Mouse (Mus musculus): ENCODE results near the gene Elavl1. TPM values are rescaled to one million over a fixed set of nuclear protein-coding genes. Genes with fewer than 3 reads are reported as not detected.
A peak's percentile ranks its signal among the peaks of the same experiment; 100 is the strongest.
"Not testable (repeated sequence)": the region's sequence is repeated elsewhere in the genome, so short reads cannot be mapped to it uniquely, and the experiment has no call there.

Gene Elavl1
- 10 to 100 TPM; 78.4 to 83.0 TPM for total RNA-seq (2021)

DNA sequence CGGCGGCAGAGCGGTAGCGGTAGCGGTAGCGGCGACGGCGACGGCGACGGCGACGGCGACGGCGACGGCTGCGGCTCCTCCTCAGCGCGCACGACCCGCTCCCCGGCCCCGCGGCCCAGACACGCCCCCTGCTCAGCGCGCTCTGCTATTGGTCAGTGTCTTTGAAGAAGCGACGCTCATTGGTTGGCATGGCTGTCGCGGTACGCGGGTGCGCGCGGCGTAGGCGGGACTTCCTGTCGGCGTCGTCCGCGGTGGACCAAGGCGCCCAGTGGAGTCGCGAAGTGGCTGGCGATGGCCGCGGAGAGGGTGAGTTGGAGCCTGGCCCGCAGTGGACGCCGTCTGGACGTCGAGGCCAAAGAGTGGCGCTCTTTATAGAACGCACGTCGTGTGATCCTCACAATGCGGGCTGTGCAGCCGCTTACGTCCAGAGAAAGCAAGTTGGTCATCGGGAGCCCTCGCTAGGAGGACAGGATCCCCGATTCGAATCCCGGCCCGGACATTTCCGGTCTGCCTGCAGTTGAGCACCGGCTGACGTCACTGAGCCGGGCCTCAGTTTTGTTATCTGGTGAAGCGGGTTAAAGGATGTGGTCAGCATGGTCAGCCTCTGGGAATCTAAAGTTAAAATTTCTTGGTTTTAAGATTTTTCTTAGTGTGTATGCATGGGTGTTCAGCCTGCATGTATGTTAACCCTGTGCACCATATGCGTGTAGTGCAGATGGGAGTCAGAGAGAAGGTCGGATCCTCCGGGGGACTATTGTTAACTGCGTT, at the start of gene Elavl1, which contains the start of gene Ccl25:
TSS of gene Elavl1 (minus strand) at position 431 of the 768 bp plus-strand sequence.
TSS of gene Ccl25 (plus strand) at position 228 of the 768 bp plus-strand sequence.
- DNase-seq: peak; percentile 97 to 98

DNA sequence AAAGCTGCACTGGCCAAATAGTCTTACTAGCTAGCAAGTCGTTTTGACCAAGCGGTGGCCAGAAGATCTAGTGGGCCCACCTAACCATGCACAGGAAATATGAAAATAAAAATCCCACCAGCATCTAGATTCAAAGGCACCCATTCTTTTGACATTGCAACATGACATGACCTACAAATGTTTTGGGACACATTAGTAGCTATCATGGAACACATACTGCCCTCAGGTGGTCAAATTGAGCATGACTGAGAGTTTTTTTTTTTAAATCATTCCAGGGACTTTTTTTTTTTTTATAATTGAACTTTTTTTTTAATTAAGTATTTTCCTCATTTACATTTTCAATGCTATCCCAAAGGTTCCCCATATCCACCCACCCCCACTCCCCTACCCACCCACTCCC, 47.4 kb upstream of the Elavl1 start:
- DNase-seq: no peak

DNA sequence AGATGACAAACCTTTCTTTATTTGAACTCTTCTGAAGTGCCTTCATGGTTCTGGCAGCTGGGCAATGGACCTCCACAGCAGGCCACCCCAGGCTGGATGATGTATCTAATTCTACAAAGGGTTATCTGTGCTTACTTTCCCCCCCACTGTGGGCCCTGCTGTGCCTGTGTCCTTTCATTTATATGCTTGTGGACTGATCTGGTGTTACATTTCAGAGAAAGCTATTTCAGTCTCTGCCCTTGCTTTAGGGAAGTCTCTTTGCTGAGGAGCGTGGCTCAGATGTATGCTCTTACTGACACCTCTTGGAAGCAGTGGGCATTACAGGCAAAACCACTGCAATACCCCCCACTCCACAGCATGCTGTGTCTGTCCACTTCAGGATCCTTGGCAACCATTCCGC, 44.9 kb upstream of the Elavl1 start:
- peak; percentile 14 to 25 for DNase-seq

DNA sequence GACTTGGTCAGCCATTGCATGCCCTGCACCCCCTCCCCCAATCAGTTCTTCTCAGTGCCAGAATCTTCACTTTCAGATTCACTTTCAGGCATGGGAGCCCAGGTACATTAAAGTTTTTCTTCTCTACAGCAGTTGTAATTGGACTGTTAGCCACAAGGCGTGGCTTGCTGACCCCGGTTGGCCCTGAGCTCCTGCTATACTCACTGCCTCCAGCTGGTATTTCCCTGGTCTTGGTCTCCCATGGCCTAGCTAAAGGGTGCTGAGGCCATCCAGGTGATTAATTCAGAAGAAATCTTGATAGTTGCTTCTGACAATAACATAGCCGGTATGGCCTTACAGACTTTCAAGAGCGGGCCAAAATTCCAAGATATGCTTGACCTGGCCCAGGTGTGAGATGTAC, 43.3 kb upstream of the Elavl1 start:
- no peak for DNase-seq

DNA sequence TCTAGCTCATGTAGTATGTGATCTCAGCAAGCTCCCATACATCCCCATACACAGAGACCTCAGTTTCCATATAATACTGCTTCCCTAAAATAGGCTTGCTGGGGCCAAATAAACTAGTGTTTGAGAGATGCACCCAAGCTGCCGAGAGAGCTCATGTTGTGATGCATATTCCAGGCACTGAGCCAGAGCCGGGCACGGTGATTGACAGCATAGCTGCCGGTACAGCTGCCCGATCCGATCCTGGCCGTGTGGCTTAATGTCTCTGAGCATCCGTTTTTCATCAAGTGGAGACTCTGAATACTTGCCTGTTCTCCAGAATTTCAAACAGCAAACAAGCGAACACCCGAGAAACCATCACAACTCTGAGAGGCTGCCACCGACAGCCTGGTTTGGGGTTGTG, 42.6 kb upstream of the Elavl1 start:
- DNase-seq: peak; percentile 67 to 70

DNA sequence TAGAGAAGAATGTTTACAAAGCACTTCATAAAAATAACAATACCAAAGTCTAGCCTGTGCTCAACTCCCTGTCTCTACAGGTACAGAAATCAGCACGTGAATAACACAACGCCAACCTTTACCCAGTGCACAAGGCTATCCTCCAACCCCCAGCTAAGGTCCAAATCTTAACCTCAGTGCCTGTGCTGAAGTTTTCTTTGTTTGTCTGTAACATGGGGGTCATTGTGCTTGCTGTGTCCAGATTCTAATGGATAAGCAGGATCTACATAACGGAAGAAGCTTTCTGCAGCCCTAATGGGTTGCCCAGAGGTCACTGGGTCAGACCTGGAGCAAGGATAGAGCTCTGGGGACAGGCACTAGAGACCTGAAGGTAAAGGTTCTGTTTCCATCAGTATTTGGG, 41.0 kb upstream of the Elavl1 start:
- no peak for DNase-seq

DNA sequence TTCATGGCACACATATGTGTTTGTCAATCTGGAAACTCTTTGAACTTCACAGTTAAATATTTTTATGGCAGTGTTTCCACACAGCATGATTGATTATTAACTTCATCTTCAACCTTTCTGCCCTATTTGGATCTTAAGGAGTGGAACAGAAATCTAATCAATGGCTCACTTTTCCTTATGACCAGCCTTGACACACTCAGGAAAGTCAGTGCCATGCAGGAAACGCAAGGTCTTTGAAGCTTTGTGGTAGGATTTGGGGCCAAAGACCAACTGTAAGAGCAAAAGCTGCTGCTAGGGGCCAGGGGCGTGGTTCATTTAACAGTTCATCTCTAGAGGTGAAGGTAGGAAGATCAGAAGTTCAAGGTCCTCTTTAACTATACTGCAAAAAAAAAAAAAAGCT, 35.7 kb upstream of the Elavl1 start:
- no peak for DNase-seq

DNA sequence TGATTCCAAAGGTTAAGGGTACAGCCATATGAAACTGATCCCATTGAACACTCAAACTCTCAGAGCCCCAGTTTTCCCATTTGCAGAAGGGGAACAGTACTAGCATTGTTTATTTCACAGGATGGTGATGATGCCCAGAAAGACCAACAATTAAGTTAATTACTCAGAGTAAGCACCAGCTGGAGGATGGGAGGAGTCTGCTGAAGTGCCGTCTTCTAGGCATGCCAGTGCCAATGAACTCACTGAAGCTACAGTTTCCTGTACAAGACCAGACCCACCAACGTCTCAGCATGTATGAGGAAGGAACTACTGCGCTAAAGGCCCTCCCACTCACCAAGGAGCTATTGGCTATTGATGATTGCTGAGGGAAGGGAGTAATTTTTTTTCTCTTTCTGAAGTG, 34.1 kb upstream of the Elavl1 start:
- DNase-seq: no peak

DNA sequence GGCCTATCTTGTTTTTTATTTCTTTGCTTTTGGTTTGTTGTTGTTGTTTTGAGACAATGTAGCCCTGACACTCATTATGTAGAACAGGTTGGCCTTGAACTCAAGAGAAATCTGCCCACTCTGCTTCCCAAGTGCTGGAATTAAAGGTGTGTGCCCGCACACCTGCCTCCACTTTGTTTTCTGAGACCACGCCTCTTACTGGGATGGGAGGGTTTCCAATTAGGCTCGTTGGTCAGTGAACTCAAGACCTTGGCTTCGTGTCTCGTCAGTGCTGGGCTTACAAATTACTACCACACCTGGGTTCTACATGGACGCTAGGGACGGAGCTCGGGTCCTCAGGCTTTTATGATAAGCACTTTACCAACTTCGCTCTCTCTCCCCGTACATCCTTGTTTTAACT, 30.2 kb upstream of the Elavl1 start:
- DNase-seq: no peak

DNA sequence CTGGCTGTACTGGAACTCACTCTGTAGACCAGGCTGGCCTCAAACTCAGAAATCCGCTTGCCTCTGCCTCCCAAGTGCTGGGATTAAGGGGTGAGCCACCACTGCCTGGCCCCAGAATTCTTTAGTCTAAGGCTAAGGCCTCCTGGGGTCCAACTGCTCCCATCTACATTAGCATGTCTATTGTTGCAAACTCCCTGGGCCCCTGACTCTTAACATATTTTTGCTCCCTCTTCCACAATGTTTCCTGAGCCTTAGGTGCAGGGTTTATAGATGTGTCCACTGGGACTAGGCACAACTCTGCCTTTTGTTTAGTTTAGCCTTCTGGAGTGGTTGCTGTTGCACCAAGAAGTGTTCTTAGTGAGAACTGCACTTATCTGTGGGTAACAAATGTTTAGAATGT, 29.3 kb upstream of the Elavl1 start:
- no peak for DNase-seq

DNA sequence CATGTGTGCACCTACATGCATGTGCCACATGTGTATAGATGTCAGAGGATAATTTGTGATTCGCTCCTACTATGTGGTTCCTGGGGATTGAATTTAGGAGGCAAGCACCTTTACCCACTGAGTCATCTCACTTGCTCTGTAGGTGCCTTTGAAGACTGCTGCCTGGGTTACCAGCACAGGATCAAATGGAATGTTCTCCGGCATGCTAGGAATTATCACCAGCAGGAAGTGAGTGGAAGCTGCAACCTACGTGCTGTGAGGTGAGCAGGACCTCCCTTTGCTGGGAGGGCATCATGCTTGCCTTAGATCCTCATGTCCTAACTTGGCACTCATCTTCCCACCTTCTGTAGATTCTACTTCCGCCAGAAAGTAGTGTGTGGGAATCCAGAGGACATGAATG, 28.5 kb upstream of the Elavl1 start:
- no peak for DNase-seq

DNA sequence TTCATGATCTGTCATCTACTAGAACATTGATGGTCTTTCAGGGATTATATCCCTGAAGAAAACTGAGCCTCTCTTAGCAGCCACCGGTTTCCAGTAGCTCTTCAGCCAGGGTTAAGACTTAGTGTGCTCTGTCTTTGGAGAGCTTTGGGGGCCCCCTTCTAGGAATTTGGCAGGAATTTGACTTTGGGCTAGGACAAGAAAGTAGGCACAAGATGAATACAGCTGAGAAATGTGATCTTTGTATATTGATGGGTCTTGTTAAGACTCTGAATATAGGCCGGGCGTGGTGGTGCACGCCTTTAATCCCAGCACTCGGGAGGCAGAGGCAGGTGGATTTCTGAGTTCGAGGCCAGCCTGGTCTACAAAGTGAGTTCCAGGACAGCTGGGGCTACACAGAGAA, 27.3 kb upstream of the Elavl1 start:
- not testable (repeated sequence) for DNase-seq

DNA sequence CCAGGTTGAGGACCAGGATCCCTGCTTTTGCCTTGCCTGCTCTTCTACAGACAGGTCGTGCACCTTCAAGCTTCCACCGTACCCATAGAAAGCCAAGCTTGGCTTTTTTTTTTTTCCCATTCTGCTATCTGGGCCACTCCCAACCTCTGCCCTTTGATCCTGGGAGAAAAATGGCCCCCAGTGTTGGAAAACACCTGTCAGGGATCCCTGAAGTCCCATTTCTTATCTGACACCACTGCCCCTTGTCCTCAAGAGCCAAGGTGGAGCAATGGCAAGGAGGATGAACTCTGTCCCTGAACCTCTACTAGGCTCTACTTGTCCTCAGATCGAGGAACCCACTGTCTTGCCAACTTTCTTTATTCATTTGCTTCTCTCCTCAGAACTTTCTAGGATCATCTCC, 25.4 kb upstream of the Elavl1 start:
- DNase-seq: no peak

DNA sequence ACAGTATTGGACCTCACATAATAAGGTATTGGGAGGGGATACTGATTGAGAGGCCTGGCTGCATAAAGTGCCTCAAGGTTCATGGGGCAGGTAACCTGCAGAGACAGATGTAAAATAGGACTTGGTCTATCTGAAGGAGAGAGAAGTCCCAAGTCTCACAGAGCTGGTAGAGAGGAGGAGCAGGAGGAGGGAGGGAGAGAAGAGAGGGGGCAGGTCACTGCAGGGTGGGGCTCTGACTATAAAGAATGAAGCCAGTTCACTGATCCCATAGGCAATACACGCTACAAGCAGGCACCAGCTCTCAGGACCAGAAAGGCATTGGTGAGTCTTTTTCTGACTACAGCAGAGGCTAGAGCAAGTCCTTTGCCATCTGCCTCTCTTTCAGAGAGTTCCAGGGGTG, 24.1 kb upstream of the Elavl1 start:
- DNase-seq: no peak

DNA sequence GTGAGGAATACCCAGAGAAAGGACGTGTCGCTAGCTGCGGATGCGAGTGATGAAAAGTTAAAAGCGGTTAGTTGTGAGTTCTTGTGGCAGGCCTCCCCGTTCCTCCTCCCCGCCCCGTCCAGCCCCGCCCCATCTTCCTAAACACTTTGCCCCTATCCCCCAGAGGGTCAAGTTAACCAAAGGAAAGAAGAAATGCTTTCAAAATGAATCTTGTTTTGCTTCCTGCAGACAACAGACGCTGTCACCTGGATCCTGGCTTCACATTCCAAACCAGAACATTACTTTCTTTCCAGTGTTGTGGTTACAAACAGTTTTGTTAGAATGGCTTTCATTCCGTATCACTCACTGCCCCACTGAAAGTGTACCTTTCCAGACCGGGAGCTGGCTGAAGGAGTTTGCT, 23.1 kb upstream of the Elavl1 start:
- DNase-seq: no peak

DNA sequence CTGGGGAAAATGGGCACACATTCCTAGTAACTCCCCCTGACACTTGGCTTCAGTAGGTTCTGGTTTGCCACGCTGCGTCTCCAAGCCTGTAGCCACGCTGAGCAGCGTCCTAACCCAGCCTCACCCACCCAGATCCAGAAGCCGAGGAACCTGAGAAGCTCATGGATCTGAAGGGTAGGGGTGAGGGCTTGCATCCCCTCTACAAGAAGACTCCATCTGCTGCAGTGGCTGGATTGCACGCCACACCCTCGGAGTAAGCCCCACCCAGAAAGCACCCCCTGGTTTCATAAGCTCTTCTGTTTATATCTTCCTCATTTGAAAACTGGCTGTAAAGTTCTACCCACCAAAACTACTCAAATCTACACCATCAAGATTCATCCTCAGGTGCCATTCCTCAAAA, 22.4 kb upstream of the Elavl1 start:
- no peak for DNase-seq

DNA sequence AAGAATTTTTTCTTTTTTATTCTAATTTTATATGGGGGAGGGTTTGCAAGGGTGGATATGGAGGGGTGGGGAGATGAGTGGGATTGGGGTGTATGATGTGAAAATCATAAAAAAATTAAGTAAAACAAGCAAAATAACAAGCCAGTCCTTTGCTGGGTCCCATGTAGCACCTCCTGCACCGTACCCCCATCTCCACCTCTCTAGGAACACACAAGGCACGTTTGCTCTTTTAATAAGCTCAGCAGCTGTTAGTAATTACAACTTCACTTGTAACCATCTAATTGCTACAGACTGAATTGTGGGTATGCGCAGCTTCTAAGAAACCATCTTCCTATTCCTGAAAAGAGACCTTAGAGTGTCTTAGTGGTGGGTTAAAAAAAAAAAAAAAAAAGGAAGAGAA, 15.0 kb upstream of the Elavl1 start:
- no peak for DNase-seq

DNA sequence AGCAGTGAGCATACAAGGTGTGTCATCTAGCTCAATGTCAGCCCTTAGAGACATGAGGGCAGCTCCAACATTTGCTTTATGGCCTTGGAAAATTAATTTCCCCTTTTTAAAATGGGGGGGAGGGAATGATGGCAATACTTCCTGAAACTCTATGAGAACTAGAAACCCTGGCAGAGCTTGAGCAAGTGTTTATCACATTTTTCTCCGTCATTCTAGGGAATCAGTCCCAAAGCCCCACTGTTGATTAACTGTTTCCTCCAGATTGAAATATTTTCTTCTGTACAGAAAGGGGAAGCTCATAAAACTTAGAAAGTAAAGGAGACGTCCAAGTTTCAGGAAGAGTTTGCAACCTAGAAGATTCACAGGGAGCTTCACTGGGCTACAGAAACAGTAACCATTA, 10.5 kb upstream of the Elavl1 start:
- no peak for DNase-seq

DNA sequence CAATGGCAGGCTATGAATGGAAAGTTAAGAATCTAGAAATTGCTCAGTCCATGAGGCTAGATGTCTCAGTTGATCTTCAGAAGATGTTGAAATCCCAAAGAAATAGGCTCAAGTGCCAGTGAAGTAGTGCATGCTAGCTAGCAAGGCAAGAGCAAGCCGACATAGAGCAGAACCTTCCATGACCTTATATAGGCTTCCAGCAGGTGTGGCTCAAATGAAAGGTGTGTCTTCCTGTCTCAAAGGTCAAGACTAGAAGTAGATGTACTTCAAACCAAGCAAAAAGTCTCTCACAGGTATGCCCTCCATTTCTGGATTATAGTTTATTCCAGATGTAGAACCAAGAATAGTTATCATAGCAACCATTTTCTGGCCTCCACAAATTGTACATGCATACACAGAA, 8.8 kb upstream of the Elavl1 start:
- no peak for DNase-seq

DNA sequence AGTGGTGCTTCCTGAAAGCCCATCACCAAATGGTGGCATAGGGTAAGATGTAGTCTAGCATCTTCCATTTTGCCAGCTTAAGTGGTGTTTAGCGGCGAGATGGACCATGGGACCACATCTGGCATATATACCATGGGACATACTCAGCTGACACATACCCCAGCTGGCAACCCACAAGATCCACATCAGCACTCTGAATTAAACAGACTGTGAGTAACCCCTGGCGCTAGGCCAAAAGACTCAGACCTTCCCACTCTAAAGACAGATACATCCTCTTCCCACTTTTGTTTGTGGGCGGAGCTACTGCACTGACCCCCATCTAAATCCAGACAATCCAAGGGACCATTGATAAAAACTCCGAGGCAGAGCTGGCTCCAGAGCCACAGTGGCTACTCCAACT, 3.8 kb upstream of the Elavl1 start:
- no peak for DNase-seq

DNA sequence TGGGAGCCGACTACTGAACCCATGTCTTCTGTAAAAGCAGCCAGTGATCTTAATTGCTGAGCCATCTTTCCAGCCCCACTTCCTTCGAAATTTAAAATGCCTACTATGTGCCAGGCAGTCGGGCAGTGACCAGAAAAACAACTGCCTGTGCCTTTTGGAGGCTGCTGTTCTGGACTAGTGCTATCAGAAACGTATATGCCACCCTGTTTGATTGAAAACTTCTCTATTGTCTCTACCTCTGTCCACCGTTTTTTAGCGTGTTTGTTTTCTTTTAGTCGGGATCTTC, 481 bp upstream of the Elavl1 start:
- DNase-seq: no peak

DNA sequence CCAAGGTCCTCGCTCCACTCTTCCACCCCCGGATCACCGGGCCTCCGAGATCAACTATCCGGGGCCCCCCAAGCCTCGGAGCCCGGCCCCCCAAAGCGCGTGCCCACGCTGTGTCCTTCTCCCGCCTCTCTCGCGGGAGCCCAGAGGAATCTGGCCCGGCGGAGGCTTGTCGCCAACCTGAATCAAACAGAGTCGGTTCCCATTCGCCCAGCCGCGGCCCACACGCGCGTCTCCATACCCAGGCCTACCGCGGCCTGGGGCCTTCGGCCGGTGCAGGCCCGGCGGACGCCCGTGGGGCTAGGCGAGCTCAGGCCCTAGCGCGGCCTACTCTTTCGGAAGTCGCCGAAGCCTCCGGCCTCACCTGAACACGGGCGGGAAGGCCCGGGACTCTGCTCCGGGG, 688 bp downstream of the Elavl1 start:
- no peak for DNase-seq

DNA sequence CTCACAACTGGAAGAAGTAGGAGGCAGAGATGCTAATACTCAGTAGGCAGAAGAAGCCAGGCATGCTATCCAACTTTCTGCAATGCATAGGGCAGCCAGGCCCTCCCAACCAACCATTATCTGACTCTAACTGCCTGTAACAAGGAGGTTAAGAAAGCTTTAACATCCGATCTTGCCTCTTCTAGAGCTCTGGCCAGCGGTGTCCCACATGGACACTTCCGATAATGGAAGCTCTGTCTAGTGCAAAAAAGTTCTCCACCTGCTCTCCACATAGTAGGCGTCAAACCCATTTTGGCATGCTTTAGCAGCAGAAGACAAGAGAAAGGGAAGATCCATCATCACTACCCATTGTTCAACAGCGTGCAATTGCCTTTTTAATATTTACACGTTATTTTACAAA, 1.3 kb downstream of the Elavl1 start:
- no peak for DNase-seq

DNA sequence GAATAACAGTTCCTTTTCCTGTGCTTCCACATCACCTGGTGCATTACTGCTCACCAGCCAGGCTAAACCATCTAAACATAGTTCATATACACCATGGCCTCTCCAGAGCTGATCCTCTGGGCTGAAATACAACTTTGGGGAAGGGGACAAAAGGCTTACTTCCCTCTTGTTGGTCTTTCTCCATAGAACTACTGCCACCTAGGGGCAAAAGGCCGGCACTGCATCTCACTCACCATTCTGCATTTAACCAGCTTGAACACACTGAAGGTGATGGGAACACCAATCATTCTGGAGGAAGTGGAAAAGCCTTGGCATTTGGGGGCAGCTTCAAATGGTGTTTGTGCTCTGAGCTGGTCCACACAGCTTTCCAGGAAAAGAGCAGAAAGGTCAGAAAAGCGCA, 2.7 kb downstream of the Elavl1 start:
- peak; percentile 77 to 79 for DNase-seq

DNA sequence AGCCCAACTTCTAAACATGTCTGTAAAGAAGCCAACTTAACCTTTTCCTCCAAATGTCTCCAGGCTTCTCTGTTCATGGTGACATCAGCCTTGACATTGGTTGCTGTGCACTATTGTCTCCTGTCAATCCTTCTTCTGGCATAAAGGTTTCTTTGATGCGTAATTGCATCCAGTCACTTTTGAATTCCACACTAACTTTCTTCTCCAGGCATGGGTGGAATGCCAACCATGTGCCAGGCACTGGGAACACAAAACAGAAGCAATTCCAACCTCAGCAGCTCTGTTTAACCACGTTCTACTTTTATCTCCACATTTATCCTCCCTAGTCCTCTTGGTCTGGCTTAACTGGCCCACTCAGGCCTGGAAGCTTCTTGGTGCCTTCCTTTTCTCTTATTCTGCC, 4.2 kb downstream of the Elavl1 start:
- no peak for DNase-seq

Measured in layer of hippocampus, postnatal 36 days (tissue).